Mouse (Mus musculus) cerebral cortex, adult 2 months (tissue): ENCODE results near the gene Carm1.

Experiments used
- WGBS: fragments of 180-500 bp; shearing (Covaris S2); methylation state at CpG from one replicate; pipeline ENCODE4 v1.1.7; 2018; 5-methylcytosine and 5-hydroxymethylcytosine counted together

Carm1 gene

DNA sequence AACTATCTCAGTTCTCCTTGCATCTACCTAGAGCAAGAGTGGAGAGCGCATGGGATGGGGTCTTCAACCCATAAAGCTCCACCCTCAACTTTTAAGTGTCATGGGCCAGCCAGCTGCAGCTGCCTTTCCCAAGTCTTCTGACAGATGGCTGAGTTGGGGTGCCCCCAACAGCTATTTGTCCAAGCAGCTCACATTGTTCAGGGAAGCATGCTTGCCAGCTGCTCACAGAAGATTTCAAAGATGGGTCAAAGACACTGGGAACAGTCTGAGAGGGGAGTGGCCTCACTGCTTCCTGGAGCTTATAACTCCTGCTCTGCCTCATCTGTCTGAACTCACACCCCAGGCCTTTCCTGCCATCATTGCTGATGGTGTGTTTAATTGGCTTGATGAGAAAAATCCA is 29.6 kb downstream of the Carm1 start:
- WGBS = 93% methylated on average over 1 of the region's 1 CpGs

DNA sequence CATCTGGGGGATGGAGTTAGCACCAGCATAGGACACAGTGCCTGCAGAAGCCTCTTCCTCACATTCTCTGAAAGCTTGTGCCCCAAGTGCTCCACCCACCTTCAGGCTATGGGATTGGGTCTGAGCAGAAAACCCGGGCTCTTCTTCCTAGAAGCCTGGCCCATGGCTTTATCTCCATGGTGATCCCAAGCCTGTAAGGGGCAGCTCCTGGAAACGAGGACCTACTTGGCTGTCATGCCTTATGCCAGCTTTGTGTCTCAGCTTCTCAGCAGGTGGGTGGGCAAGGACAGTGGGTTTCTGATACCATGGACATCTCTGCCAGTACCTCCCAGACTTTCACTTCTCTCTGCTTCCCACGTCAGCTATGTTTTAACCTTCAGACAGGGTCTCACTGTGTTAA is 31.5 kb downstream of the Carm1 start:
- WGBS = 40% methylated on average over 3 of the region's 3 CpGs

DNA sequence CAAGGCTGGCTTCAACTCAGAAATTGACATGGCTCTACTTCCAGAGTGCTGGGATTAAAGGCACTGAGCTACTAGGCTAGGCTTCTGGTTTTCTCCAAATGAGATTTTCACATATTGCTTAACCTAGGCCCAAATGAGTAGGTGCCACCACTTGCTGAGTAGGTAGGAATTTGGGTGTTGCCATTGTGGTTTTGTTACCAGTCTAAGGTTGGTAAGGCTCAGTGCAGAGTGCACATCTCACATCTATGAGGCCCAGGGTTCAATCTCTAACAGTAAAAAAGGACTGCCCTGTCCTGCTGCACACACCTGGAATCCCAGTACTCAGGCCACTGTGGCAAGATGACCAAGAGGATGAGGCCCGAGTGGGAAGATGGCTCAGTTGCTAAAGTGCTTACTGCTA is 38.7 kb downstream of the Carm1 start:
- 97% methylated on average over 1 of the region's 1 CpGs for WGBS

DNA sequence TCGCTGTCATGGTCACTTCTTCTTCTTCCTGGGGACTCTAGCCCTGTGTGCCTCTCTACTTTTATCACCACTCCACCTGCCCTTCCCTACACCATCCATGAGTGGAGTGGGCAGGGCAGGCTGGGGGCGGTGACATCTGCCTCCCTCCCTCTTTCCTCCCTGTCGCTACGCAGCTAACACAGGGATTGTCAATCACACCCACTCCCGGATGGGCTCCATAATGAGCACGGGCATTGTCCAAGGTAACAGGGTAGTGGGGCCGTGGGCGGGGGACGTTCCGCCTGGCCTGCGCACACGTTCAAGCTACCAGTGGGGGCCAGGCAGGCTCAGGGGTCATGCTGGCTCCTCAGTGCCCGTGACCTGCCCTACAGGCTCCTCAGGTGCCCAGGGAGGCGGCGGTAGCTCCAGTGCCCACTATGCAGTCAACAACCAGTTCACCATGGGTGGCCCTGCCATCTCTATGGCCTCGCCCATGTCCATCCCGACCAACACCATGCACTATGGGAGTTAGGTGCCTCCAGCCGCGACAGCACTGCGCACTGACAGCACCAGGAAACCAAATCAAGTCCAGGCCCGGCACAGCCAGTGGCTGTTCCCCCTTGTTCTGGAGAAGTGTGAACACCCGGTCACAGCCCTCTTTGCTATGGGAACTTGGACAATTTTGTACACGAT is 41.1 kb downstream of the Carm1 start:
- 72% methylated on average over 23 of the region's 23 CpGs for WGBS

GRCm38 (mm10) chr9:21588350-21588749 is 41.7 kb downstream of the Carm1 start:
- WGBS = 77% methylated on average over 8 of the region's 8 CpGs

GRCm38 (mm10) chr9:21589538-21589937 is 42.8 kb downstream of the Carm1 start:
- 79% methylated on average over 5 of the region's 5 CpGs for WGBS

GRCm38 (mm10) chr9:21591127-21591830 is 44.6 kb downstream of the Carm1 start:
- WGBS = 76% methylated on average over 6 of the region's 6 CpGs

GRCm38 (mm10) chr9:21591831-21592702 is 45.4 kb downstream of the Carm1 start:
- 14% methylated on average over 17 of the region's 17 CpGs for WGBS

- under 1% methylated on average over 30 of the region's 30 CpGs for whole genome bisulfite sequencing
Measured at GRCm38 (mm10) chr9:21592703-21593121, 46.0 kb downstream of the Carm1 start, which contains the start of the genes Timm29 and Yipf2. Gene Timm29, plus strand, starts transcription at chr9:21592722. Gene Yipf2, minus strand, starts transcription at chr9:21592828.

- WGBS = under 1% methylated on average over 69 of the region's 69 CpGs
Measured at GRCm38 (mm10) chr9:21593122-21593721, 46.5 kb downstream of the Carm1 start.

DNA sequence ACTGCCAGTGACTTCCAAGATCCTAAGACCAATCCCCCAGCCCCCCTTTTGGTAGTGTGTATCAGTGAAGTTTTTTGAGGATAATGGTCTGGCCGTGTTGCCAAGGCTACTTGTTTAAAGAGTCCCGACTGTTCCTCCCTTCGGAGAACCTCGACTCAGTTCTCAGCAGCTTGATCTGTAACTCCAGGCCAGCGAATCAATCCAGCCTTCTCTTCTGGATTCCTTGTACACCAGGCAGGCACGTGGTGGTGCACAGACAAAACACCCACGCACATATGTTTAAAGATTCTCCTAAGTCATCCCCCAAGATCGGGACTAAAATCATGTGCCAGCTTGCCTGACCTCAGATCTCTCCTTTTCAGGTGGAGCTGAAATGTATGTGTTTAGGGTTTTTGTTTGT is 47.7 kb downstream of the Carm1 start:
- 41% methylated on average over 8 of the region's 8 CpGs for WGBS

- WGBS = 53% methylated on average over 2 of the region's 2 CpGs
Measured at GRCm38 (mm10) chr9:21594838-21595237, 48.1 kb downstream of the Carm1 start.

- 29% methylated on average over 2 of the region's 2 CpGs for WGBS
Measured at GRCm38 (mm10) chr9:21598198-21598597, 51.5 kb downstream of the Carm1 start.

GRCm38 (mm10) chr9:21600186-21600585 is 53.5 kb downstream of the Carm1 start:
- WGBS = 84% methylated on average over 3 of the region's 3 CpGs

GRCm38 (mm10) chr9:21601073-21601472 is 54.4 kb downstream of the Carm1 start:
- 81% methylated on average over 2 of the region's 2 CpGs for WGBS

DNA sequence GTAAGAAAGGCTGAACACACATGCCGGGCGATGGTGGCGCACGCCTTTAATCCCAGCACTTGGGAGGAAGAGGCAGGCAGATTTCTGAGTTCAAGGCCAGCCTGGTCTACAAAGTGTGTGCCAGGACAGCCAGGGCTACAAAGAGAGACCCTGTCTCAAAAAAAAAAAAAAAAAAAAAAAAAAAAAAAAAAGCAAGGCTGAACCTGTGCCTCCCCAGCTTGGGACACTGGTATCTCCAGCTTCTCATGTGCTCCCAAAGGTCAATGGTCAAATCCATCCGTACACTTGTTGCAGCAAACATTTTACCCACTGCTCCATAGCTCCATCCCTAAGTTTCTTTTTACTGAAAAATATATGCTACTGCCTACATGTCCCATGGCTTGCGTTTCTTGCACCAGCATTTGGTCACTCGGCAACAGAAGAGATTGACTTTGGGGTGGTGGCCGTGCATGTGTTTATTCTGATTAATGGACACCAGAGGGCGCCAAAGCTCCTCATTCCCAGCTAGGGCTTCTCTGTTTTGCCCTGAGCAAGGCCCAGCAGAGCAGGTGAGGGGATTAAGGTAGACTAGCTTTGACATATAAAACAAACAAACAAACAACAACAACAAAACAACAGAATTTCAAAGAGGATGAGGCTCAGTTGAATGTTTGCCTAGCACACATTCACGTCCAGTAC is 55.2 kb downstream of the Carm1 start:
- WGBS = 49% methylated on average over 10 of the region's 10 CpGs

GRCm38 (mm10) chr9:21604119-21604518 is 57.4 kb downstream of the Carm1 start:
- 81% methylated on average over 5 of the region's 5 CpGs for WGBS

DNA sequence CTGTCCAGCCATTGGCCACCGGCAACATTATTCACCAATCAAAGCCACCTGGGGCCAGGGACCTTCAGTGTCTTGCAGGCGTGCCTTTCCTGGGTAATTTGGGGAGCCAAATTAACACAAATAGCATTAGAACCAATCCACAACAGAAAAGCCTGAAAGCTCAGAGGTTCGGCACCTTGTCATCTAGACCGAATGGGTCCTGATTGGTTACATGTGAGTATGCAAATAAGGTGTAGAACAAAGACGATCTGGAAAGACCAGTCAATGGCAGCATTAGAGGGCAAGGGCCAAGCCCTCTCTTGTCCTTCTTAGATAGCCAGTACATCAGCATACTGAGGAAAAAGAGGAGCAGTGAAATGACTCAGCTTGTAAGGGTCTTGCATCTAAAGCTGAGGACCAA is 59.2 kb downstream of the Carm1 start:
- 84% methylated on average over 5 of the region's 5 CpGs for WGBS

- 86% methylated on average over 1 of the region's 1 CpGs for WGBS
Measured at GRCm38 (mm10) chr9:21606648-21607047, 60.0 kb downstream of the Carm1 start.

- 89% methylated on average over 1 of the region's 1 CpGs for WGBS
Measured at GRCm38 (mm10) chr9:21609861-21610260, 63.2 kb downstream of the Carm1 start.
